Mouse (Mus musculus): ENCODE data around the gene Fshr. TPM values are rescaled to one million over a fixed set of nuclear protein-coding genes. Genes with fewer than 3 reads are reported as not detected.

The Fshr gene
- polyA plus RNA-seq (2012; rRNA removed), result 17.6 and 23.0 TPM in 2 replicates

GRCm38 (mm10) chr17:89200575-89200974 is at the start of gene Fshr:
Gene Fshr (minus strand): TSS chr17:89200675.

All from ovary, adult 2 months (tissue).